Mouse (Mus musculus): Measurements from ENCODE around the gene Tm4sf1.

Tm4sf1 gene

GRCm38 (mm10) chr3:57287854-57288720 is 13.7 kb downstream of the Tm4sf1 start:
- DNase-seq (ENCODE audit: low read depth, low spot score) = no peak

- no peak for DNase-seq (ENCODE audit: low read depth, low spot score)
Observed at GRCm38 (mm10) chr3:57287438-57287837, 14.3 kb downstream of the Tm4sf1 start.

GRCm38 (mm10) chr3:57278225-57278624 is 23.6 kb downstream of the Tm4sf1 start:
- no peak for DNase-seq (ENCODE audit: low read depth, low spot score)

GRCm38 (mm10) chr3:57277453-57277852 is 24.3 kb downstream of the Tm4sf1 start:
- no peak for DNase-seq (ENCODE audit: low read depth, low spot score)

GRCm38 (mm10) chr3:57276821-57277220 is 25.0 kb downstream of the Tm4sf1 start:
- DNase-seq (ENCODE audit: low read depth, low spot score) = no peak

GRCm38 (mm10) chr3:57268994-57269393 is 32.8 kb downstream of the Tm4sf1 start:
- DNase-seq (ENCODE audit: low read depth, low spot score) = no peak

- DNase-seq (ENCODE audit: low read depth, low spot score) = peak; percentile 52
Observed at GRCm38 (mm10) chr3:57267559-57268173, 34.1 kb downstream of the Tm4sf1 start.

- no peak for DNase-seq (ENCODE audit: low read depth, low spot score)
Observed at GRCm38 (mm10) chr3:57253041-57253440, 48.7 kb downstream of the Tm4sf1 start.

- peak; percentile 34 for DNase-seq (ENCODE audit: low read depth, low spot score)
Observed at GRCm38 (mm10) chr3:57252551-57252950, 49.2 kb downstream of the Tm4sf1 start.

GRCm38 (mm10) chr3:57245242-57245641 is 56.5 kb downstream of the Tm4sf1 start:
- no peak for DNase-seq (ENCODE audit: low read depth, low spot score)
